Mouse (Mus musculus) brain, embryonic 14.5 days (tissue): ENCODE results near the gene Ccnt1. TPM values are rescaled to one million over a fixed set of nuclear protein-coding genes. Genes with fewer than 3 reads are reported as not detected.

Source experiments
- DNase-seq: peaks from one replicate; pipeline ENCODE4 v3.0.0-alpha.2; 2011; ENCODE audit warnings: low read depth
- CTCF ChIP-seq: fragments of 200-500 bp; IDR thresholded peaks from 2 replicates; pipeline ENCODE4 v1.5.1; 2012; ENCODE audit warnings: inconsistent platforms, mild to moderate bottlenecking, moderate library complexity, borderline replicate concordance; ENCODE audit not compliant: insufficient read depth, insufficient read length; ENCODE audit errors: extremely low read depth
- POLR2A ChIP-seq: fragments of 200-500 bp; IDR thresholded peaks from 2 replicates; pipeline ENCODE4 v1.6.1; 2012; ENCODE audit warnings: mild to moderate bottlenecking, inconsistent platforms, borderline replicate concordance; ENCODE audit not compliant: poor library complexity, insufficient read depth, insufficient read length, severe bottlenecking; ENCODE audit errors: extremely low read depth
- polyA plus RNA-seq: library from polyadenylated mRNA; depleted of rRNA; stranded (reverse); fragments of >200 nt; gene quantifications from 2 replicates; pipeline ENCODE4 v1.2.3, GENCODE M21; 2012; rRNA removed

The Ccnt1 gene
- polyA plus RNA-seq = 25.5 and 29.5 TPM in 2 replicates

DNA sequence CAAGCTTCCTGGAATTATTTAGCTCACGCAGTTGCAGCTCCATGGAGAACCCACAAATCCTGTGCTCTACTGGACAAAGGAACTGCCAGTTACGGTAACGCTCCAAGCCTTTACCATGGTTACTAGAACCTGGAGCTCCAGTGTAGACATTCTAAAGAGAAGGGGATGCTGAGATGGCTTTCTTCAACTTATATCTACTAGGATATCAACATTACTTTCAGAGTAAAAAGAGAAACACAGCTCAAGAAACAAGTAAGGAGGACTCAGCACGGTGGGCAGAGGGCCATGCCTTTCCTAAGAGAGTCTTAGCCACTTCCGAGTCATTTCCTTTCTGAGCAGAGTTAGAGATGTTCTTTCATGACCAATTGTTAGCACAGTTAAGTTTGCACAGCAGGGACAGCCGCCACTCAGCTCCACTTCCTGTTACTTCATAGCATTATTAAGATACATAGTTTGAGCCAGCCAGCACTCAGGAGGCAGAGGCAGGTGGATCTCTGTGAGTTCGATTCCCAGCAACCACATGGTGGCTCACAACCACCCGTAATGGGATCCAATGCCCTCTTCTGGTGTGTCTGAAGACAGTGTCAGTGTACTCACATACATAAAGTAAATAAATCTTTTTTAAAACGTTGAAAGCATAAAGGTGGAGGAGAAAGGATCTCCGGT lies at the start of gene Ccnt1, which contains the start of gene 4930415O20Rik:
TSS of gene Ccnt1 (minus strand) at position 51 of the 666 bp plus-strand sequence.
TSS of gene 4930415O20Rik (plus strand) at position 132 of the 666 bp plus-strand sequence.
- DNase-seq = no peak
- no peak for TF ChIP-seq POLR2A
- TF ChIP-seq CTCF = no peak

DNA sequence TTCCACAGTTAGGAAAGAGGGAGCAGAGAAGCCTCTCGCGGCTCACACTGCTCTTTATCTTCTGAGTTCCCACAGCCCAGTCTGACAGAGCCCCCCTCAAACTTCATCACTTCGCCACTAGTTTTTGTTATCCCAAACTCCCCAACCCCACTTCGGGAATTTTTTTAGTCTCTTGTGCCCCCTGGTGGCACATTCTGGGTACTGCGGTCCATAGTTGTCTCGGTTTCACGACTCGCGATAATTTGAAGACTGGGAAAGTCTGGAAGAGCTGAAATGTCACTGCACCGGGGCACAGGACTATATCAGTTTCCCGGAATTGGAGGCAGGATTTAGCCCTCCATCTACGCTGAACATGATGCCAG lies 46.4 kb upstream of the Ccnt1 start:
- TF ChIP-seq CTCF = peak; percentile 88; the same call in 1 of the 2 replicates
- no peak for TF ChIP-seq POLR2A
- DNase-seq = peak; percentile 81

DNA sequence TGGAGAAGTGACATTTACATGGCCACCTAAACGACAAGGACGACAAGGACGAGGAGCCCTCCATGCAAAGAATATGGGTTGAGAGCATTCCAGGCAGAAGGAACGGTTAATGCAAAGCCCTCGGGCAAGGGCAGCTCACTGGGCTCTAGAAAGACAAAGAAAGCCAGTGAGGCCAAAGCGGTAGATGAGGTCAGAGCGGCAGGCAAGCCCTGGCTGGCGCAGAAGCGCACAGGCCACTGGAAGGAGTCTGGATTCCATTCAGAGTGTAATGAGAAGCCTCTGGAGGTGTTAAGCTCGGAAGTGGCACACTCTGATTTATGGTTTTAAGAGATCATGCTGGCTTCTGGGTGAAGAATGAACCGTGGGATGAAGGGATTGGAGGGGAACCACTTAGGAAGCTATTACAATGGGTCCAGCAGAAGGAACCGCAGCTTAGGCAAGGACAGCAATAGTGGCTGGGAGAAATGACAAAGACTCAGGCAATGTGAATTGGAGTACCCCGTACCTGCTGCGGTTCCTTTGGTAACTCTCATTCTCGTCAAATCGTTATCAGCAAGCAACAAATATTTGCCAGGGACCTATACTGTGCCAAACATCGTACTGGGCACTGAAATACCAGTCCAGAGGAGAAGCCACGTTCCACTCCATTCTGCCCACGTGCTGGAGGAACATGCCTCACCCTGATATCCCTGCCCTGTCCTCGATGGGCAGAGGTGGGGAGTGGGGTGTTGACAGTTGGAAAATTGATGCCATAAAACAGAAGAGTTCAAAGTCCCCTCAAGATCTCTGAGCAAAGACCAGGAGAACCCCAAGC lies 45.8 kb upstream of the Ccnt1 start:
- TF ChIP-seq CTCF (no peak), POLR2A (no peak)

DNA sequence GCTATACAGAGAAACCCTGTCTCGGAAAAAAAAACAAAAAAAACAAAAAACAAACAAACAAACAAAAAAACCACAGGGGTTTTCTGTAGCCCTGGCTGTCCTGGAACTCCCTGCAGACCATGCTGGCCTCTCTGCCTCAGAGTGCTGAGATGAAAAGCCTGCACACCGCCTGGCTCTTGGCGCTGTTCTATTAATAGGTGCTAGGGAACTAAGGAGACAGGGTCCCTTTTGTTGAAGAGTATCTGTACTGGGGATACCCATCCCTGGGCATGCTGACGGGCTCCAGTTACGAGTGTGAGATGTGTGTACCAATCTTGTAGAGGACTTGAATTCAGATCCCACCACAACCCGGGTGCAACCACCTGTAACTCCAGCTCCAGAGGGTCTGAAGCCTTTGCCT lies 45.0 kb upstream of the Ccnt1 start:
- DNase-seq = no peak
- TF ChIP-seq CTCF (no peak), POLR2A (no peak)

More for the DNA sequence above, 45.8 kb upstream of the Ccnt1 start:
- DNase-seq = no peak

DNA sequence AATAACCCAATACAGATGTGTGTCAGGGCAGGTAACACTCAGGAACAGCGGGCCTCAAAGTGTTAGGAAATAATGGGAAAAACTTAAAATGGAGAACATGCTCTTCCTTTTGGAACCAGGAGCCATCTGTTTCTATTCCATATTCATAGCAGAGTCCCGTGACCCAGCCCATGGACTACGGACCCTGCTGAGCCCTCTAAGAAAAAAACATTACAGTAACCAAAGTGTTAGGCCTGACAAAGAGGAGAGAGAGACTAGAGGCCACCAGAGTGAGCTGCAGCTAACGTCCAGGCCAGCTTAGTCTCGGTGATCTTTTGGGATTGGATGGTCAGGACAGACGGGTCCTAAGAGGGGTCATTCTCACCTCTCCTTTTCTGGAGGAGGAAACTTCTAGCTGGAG lies 44.2 kb upstream of the Ccnt1 start:
- DNase-seq = no peak
- TF ChIP-seq CTCF (no peak), POLR2A (no peak)

DNA sequence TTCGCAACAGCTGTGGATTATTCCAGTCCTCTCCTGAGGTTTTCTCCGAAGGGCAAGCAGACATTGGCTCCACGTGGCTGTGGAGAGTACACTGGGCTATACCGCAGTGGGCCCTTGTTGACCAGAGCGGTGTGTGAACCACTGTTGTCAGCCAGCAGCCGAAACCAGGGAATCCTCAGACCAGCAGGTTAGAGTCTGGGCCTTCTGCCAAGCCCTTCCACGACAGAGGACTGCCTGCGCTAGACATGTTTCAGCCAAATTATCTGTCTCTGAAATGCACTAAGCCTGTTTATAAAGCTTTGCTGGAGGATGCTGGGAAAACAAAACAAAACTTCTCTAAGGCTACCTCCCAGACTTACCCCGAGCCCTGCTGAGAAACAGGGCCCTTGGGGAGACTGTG lies 43.8 kb upstream of the Ccnt1 start:
- no peak for TF ChIP-seq POLR2A
- no peak for TF ChIP-seq CTCF
- peak; percentile 72 for DNase-seq

DNA sequence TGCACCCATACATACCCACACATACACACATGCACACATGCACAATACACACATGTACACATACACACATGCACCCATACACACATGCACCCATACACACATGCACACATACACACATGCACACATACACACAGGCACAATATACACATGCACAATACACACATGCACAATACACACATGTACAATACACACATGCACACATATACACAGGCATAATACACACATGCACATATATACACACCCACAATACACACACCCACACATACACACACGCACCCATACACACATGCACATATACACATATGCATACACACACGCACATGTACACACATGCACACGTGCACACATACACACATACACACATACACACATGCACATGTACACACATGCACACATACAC lies 41.5 kb upstream of the Ccnt1 start:
- no peak for TF ChIP-seq CTCF
- no peak for TF ChIP-seq POLR2A
- DNase-seq = no peak

DNA sequence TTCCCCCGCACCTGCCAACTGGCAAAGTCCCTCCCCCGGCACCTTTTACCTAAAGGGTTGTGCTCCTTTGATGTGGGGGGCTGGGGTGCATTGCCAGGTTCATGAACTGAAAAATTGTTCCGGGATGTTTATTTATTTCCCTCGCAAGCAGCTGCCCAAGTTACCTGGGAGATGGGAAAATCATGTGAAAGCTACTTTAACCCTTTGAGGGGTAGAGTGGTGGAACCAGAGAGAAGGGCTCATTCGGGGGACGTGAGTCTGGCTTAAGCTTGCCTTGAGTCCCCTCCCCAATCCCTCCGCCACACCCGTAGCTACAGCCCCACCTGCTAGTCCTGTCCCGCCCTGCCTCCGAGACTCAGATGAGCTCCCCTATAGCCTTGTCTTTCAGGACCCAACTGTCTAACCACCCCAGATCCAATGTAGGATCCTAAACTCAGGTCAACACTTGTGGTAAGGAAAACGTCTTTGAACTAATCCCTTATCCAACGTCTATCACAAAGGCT lies 39.5 kb upstream of the Ccnt1 start:
- TF ChIP-seq CTCF (no peak), POLR2A (no peak)
- peak; percentile 58 for DNase-seq

DNA sequence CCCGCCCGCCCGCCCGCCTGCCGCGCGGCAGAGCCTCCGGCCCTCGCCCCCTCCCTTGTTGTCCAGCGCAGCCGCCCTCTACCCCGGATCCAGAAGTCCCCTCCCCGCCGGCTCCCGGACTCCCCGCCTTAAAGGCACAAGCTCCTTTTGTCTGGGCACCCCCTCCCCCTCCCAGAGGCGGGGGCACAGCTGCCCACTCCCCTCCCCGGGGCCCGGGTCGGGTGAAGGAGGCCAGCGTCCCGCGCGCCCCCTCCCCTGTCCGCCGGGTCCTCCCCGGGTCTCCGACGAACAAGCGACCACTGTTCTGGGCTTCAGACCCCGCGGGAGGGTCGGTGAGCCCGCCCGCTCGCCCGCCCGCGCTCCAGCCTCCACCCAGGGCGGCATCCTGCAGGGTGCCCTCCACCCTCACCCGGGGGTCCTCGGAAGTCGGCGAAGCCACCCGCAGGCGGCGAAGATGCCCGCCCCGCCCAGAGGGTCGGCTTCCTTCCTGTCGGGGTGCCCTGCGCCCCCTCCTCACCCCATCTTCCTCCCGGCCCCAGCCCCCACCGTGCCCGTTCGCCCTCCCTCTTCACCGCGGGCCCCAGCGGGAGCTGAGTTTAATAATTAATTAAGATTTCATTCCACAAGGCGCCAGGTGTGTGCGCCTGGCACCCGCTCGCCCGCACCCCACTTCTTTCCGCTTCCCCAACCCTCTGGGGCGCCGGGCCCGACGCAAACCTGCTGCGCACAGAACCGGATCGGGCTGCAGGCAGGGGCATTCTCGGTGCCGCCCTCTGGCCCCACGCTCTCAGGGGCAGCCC lies 38.8 kb upstream of the Ccnt1 start, which contains the start of gene Adcy6:
TSS of gene Adcy6 (minus strand) at position 746 of the 800 bp plus-strand sequence.
- TF ChIP-seq POLR2A = peak; percentile 53; the same call in 1 of the 2 replicates
- no peak for TF ChIP-seq CTCF
- DNase-seq = peak; percentile 95

DNA sequence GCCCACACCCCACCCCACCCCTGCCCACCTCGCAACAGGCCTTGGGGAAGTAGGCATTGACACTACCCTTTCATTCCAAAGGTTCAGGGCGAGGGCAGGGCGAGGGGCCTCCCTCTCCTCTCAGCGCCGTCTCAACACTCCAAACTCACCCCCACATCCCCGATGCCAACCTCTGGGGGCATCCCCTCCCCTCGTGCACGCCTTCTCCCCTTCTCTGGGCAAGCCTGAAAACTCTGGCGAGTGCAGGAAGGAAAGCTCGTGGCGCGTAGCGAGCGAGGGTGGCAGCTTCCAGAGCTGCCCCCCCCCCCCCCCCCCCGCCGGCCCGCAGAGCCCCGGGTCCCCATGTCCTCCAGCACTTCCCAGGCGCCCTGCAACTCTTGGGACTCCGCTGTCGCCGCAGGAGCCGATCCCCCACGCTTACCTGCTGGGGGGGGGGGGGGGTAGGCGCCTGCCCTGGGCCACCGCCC lies 38.1 kb upstream of the Ccnt1 start:
- TF ChIP-seq CTCF = no peak
- no peak for TF ChIP-seq POLR2A
- DNase-seq = peak; percentile 29

DNA sequence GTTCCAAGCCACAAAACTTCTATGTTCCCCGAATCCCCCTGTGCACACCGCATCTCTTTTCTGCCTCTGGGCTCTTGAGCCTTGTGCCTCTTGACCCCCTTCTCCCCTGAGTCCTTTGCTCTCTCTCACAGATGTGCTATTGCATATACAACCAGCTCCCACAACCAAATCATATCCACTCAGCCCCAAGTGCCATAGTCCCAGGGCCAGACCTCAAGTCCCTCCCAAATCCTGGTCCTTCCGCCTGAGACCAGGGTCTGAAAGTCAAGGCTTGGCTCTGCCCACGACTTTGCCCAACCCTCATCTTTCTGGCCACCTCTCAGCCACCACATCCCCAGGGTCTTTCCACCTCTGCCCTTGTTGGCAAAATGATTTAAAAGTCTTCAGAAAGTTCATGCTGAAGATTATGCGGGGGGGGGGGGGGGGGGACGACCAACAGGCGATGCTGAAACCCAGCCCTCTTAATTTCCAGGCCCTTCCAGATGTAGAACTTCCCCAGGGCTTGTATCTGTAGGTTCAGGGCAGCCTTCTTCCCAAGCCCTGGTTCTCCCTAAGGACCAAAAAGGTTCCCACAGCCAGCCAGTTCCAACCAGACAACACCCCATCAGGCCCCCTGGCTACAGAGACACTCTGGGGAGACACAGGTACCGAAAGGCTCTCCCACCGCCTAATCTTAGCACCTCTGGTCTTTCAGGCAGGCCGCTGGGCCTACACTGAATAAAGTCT lies 37.5 kb upstream of the Ccnt1 start:
- no peak for DNase-seq
- TF ChIP-seq CTCF = no peak
- no peak for TF ChIP-seq POLR2A
